Mouse (Mus musculus) thymus, postnatal 25 days (tissue): ENCODE results near the gene Plekhm1.

ENCODE experiments used
- DNase-seq: peaks from one replicate; pipeline ENCODE4 v3.0.0; 2022

The Plekhm1 gene

DNA sequence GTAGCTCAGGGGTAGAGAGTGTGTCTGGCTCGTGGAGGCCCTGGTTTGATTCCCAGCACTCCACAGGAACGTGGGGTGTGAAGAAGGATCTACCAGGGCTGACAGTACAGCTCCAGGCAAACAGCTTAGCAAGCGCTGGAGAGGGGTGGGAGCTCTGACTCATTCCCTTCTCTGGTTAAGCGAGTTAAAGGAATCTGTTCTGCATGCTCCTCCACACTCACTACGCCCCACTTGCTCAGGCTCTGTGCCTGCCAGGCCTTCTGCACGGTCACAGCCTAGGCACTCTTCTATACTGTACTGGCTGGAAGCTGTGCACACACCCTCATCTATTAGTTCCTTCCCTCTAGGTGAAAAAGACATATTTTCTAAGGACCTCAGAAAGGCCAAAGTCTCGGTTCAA is 18.5 kb downstream of the Plekhm1 start:
- DNase-seq: no peak

DNA sequence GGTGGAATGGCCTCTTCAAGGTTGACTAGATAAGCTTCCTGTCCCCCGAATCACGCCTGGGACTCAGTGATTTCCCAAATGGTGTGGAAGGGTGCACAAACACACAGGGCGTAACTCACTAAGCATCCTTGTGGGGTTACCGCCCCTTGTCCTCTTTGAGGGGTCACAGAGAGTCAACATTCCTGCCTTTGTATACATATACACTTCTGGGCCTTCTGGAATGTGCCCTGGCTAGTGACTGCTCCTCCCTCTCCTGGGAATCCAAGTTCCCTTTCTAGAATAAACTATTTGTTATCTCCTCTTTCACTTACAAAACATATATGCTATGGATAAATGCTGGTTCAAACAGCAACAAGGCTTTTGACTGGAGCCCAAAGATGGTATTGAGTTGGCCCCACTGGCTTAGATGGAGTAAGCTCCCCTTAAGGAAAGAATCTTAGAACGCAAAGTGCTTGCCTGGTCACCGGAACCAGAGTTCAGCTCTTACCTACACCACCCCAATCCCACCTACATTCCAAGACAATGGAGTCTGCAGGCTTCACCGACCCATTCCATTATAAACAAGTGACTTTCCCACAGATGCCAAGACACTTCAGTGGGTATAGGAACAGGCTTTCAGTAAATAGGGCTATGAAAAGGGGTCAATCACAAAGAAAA is 24.5 kb downstream of the Plekhm1 start:
- DNase-seq: no peak

- no peak for DNase-seq
Observed at GRCm38 (mm10) chr11:103386827-103387226, 25.7 kb downstream of the Plekhm1 start.

- peak; percentile 29 for DNase-seq
Observed at GRCm38 (mm10) chr11:103381956-103382613, 30.4 kb downstream of the Plekhm1 start.

- DNase-seq: no peak
Observed at GRCm38 (mm10) chr11:103381505-103381904, 31.0 kb downstream of the Plekhm1 start.

DNA sequence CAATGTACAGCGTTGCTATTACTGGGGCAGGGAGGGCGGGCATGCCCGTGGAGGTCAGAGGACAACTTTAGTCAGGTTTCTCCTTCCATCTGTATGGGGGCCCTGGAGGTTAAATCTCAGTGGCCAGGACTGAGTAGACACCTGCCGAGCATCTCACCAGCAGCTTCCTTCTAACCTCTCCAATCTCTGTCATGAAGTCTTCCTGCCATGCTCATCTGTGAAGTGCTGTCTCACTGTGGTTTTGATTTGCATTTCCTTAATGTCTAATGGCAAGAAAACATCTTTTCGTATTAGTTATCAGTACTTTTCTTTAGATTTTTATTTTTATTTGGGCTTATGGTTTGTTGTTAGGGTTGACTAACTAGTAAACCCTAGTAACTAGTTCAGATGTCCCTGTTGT is 32.0 kb downstream of the Plekhm1 start:
- no peak for DNase-seq

DNA sequence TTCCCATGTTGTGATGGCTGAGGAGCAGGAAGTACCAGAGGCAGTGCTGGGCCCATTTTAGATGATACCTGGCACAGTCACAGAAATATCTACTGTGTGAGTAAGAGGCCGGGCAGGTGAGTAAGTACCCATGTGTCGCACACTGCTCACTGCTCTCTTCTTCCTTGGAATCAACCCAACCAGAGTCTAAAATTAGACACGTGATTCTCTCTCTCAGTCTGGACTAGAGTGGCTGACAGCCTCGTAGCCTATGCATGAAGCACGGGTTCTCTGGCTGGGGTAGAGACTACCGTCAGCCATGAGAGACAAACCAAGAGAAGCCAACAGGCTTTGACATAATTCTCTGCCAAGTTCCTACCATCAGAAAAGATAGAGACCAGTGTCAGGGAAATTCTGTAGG is 34.1 kb downstream of the Plekhm1 start:
- no peak for DNase-seq

- no peak for DNase-seq
Observed at GRCm38 (mm10) chr11:103375772-103376171, 36.7 kb downstream of the Plekhm1 start.

DNA sequence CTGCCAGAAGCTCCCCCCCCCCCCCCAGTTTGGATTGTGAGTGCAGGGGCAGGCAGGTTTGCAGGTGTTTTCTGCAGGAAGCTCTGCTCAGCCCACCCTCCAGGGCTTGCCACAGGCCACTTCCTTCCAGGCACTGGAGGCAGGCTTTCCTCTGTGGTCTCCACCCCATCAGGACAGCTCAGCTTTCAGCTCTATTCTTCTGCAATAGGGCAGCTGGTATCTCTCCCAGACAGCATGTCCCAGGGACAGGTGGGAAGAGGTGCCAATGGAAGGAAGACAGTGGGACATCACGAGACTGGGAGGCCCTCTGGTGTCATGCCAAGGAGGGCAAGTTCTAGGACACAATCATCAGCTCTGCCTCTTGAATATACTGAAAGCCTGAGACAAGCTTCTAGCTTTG is 37.2 kb downstream of the Plekhm1 start:
- peak; percentile 76 for DNase-seq

- no peak for DNase-seq
Observed at GRCm38 (mm10) chr11:103373922-103374321, 38.6 kb downstream of the Plekhm1 start.

GRCm38 (mm10) chr11:103372561-103372960 is 39.9 kb downstream of the Plekhm1 start:
- no peak for DNase-seq

DNA sequence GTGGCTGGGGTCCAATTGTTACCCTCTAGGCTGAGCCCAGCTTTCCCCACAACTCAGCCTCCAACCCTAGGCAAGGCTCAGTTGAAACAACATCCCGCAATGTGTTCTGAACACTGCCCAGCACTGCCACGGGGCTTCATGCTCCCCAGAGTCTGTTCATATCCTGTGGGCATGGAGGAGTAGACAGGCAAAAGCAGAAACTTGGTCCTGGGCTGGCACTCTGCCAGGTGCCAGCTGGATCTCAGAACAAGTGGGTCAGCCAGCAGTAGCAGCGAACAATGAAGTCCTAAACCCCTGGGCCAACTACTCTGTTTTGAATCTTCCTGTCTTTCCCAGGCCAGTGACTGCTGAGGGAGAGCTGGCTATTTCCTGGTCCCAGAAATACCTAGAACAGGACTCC is 40.4 kb downstream of the Plekhm1 start:
- DNase-seq: no peak

DNA sequence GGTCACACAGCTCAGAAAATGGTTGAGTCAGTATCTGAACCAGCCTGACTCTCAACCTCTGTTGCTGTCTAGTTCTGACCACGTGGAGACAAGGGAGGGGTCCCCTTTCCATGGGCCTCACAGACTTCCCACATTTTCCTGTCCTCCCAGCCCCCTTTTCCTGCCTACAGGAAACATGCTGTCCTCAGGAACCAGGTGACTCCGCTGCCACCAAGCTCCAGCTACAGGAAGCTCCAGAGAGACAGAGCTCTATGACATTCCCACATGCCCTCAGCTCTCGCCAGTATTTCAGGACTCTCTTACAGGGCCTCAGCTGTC is 41.3 kb downstream of the Plekhm1 start:
- no peak for DNase-seq

GRCm38 (mm10) chr11:103370397-103371221 is 41.9 kb downstream of the Plekhm1 start:
- DNase-seq: no peak

GRCm38 (mm10) chr11:103365530-103365929 is 47.0 kb downstream of the Plekhm1 start:
- DNase-seq: no peak

DNA sequence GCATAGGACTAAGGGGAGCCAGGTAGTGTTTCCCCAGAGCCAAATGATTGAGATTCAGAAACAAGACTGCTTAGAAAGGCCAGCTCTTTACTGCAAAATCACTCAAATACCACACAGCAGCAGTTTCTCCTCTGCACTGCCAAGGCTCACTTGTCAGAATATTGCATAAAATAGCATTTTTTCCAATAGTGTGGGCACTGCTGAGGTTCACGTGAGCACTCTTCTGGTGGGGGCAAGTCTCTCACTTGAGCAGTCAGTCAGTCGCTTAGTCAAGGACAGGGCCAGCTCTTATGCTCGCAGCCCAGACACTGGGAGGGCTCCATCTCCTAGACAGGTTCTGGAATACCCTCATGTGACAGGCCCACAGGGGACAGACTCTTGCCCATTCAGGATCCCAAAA is 47.5 kb downstream of the Plekhm1 start:
- no peak for DNase-seq

GRCm38 (mm10) chr11:103364335-103364734 is 48.2 kb downstream of the Plekhm1 start:
- DNase-seq: no peak

GRCm38 (mm10) chr11:103363214-103364148 is 49.0 kb downstream of the Plekhm1 start, which contains the start of gene Arhgap27:
Arhgap27 (minus strand) TSS chr11:103363692.
- DNase-seq: peak; percentile 63

GRCm38 (mm10) chr11:103362521-103363181 is 49.8 kb downstream of the Plekhm1 start:
- DNase-seq: no peak

DNA sequence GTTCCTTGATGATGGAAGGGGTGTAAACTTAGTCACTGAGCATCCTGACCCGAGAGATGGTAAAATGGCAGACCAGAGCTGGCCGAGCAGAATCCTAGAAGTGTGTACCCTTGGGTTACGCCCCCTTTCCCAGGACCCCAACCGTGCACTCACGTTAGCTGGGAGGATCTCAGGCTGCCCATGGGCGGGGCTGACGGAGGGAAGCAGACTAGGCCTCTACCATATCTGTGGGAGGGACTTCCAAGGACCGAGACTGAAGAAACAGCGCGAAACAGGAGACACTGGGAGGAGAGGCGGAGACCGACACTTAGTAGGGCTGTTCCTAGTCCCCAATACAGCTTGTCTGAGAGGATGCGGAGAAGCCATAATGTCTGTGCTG is 50.4 kb downstream of the Plekhm1 start:
- DNase-seq: no peak

GRCm38 (mm10) chr11:103361396-103362053 is 51.0 kb downstream of the Plekhm1 start:
- no peak for DNase-seq

GRCm38 (mm10) chr11:103360661-103361081 is 51.8 kb downstream of the Plekhm1 start:
- DNase-seq: no peak
